Mouse (Mus musculus): ENCODE measurements around the gene Ispd. TPM values are rescaled to one million over a fixed set of nuclear protein-coding genes. Genes with fewer than 3 reads are reported as not detected.

The Ispd gene
- polyA plus RNA-seq, 1 experiment from 2014 or later: 13.9 TPM

DNA sequence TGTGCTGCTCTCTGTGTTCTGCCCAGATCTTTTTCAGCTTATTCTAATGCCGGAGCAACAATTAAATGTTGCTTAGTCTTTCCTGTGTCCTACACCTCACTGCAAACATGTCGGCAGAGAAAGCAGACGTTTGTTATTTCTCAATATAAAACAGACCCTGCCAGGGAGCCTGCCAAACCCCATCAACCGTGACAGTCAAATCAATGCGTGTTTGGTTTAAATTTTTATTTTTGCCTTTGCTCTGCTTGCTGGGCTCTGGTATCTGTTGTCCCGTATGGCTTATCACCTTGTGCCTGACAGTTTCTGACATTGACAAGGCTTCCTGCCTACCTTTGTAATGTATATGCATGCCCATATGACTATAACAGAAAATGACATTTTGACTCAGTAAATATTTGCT, 285.5 kb downstream of the Ispd start:
- Histone ChIP-seq H3K27me3 (replicated peaks; ENCODE audit: control insufficient read depth, insufficient read depth, low read length) (no peaks in the 10 kb centered on the region), H3K4me2 (ENCODE audit: low read length) (no peak overlapping the region), H3K36me3 (ENCODE audit: control insufficient read depth, insufficient read depth, low read length) (no peaks in the 10 kb centered on the region), H3K9ac (ENCODE audit: low read depth, low read length) (no peak overlapping the region), H3K9me3 (ENCODE audit: control insufficient read depth, low read length) (no peaks in the 10 kb centered on the region), H3K27ac (ENCODE audit: low read depth, low read length) (no peak overlapping the region), H3K4me3 (ENCODE audit: low read length) (no peak overlapping the region), H3K4me1 (ENCODE audit: control insufficient read depth, insufficient read depth, low read depth, low read length) (no peaks in the 10 kb centered on the region)
- WGBS: 21% methylated on average over 6 of the region's 6 CpGs
- ATAC-seq: peak; percentile 32; the same call in 1 of the 2 replicates

DNA sequence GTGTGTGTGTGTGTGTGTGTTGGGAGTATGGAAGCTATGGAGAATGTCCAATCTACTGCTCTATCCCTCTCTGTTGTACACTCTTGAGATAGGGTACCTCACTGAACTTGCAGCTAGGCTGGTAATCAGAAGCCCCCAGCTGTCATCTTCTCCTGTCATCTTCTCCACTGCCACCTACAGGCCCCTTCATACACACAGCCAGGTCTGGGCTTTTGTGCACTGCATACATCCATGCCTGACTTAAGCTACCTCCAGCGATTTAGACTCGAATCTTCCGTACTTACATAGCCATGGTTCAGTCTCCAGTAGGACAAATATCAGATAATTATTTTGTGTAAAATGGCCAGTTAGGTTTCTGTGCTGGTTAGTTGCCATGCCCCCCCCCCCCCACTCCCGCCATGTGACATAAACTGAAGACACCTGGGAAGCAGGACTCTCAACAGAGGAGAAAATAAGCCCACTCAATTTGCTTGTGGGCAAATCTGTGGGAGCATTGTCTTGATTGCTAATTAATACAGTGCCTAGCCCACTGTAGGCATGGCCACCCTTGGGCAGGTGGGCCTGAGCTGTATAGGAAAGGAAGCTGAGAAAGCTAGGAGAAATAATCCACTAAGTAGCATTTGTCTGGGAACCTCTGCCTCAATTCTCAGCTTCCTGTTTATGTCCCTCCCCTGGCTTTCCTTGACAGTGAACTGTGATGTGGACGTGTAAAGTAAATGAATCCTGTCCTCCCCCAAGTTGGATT, 289.1 kb downstream of the Ispd start:
- Histone ChIP-seq H3K4me3 (ENCODE audit: low read length) (no peak overlapping the region), H3K4me1 (ENCODE audit: control insufficient read depth, insufficient read depth, low read depth, low read length) (no peaks in the 10 kb centered on the region), H3K9me3 (ENCODE audit: control insufficient read depth, low read length) (no peaks in the 10 kb centered on the region), H3K9ac (ENCODE audit: low read depth, low read length) (no peak overlapping the region), H3K4me2 (ENCODE audit: low read length) (no peak overlapping the region), H3K27me3 (replicated peaks; ENCODE audit: control insufficient read depth, insufficient read depth, low read length) (no peaks in the 10 kb centered on the region), H3K27ac (ENCODE audit: low read depth, low read length) (no peak overlapping the region), H3K36me3 (ENCODE audit: control insufficient read depth, insufficient read depth, low read length) (no peaks in the 10 kb centered on the region)
- ATAC-seq: peak; percentile 64; the same call in 1 of the 2 replicates
- 83% methylated on average over 5 of the region's 5 CpGs for WGBS

DNA sequence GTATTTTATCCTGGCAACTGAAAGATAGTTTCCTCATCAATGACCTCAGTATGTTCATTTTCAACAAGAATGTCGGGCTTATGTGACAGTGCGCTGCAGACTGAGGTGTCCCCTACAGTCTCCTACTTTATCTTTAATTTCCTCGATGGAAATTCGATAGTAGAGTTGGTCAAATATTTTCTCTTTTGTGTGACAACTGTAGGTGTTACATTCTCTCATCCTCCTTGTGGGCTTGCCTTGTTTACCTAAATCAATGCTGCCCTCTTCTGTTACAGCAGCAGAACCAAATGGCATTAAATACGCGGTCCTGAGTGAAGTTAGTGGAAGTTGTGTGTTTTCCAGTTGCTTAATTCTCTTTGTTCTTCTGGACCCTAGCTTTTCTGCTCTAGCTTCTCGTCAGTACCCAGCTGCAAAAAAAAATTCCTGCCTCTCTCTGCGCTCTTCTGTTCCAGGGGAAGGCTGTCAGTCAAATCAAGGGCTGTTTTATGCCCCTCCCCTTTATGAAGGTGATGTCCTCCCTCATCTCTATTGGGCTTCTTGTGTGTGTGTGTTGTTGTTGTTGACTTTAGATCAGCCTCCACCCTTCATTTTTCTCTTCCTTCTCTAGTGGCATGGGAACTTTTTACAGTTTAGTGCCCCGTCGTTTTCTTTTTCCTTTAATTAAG, 289.8 kb downstream of the Ispd start:
- no peaks in the 10 kb centered on the region for H3K9me3 ChIP-seq (ENCODE audit: control insufficient read depth, low read length)
- H3K27me3 ChIP-seq (replicated peaks; ENCODE audit: control insufficient read depth, insufficient read depth, low read length): no peaks in the 10 kb centered on the region
- no peak overlapping the region for H3K4me2 ChIP-seq (ENCODE audit: low read length)
- WGBS: 38% methylated on average over 10 of the region's 10 CpGs
- H3K27ac ChIP-seq (ENCODE audit: low read depth, low read length): no peak overlapping the region
- H3K9ac ChIP-seq (ENCODE audit: low read depth, low read length): no peak overlapping the region
- no peak overlapping the region for H3K4me3 ChIP-seq (ENCODE audit: low read length)
- H3K36me3 ChIP-seq (ENCODE audit: control insufficient read depth, insufficient read depth, low read length): no peaks in the 10 kb centered on the region
- peak; percentile 83 for ATAC-seq
- no peaks in the 10 kb centered on the region for H3K4me1 ChIP-seq (ENCODE audit: control insufficient read depth, insufficient read depth, low read depth, low read length)

DNA sequence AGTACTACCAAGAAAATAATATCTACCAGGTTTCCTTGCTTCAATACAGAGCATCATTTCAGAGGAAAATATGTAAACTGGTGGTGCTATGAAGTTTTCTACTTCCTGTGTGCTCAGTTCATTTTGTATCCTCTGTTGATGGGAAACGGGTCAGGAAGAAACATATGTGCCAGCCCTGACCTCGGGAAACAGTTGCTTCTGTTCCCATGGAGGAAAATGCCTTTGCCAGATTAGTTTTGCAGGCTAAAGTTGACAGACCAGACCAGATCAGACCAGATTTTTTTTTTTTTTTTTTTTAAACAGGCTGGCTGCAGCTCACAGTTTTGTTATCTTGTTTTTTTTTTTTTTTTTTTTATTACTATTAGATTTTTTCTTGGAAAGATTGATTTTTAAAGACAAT, 293.2 kb downstream of the Ispd start:
- H3K27ac ChIP-seq (ENCODE audit: low read depth, low read length): no peak overlapping the region
- H3K9me3 ChIP-seq (ENCODE audit: control insufficient read depth, low read length): no peaks in the 10 kb centered on the region
- H3K4me3 ChIP-seq (ENCODE audit: low read length): no peak overlapping the region
- H3K27me3 ChIP-seq (replicated peaks; ENCODE audit: control insufficient read depth, insufficient read depth, low read length): no peaks in the 10 kb centered on the region
- WGBS: 60% methylated on average over 2 of the region's 2 CpGs
- ATAC-seq: no peak
- H3K9ac ChIP-seq (ENCODE audit: low read depth, low read length): no peak overlapping the region
- H3K4me1 ChIP-seq (ENCODE audit: control insufficient read depth, insufficient read depth, low read depth, low read length): no peaks in the 10 kb centered on the region
- no peak overlapping the region for H3K4me2 ChIP-seq (ENCODE audit: low read length)
- H3K36me3 ChIP-seq (ENCODE audit: control insufficient read depth, insufficient read depth, low read length): no peaks in the 10 kb centered on the region

DNA sequence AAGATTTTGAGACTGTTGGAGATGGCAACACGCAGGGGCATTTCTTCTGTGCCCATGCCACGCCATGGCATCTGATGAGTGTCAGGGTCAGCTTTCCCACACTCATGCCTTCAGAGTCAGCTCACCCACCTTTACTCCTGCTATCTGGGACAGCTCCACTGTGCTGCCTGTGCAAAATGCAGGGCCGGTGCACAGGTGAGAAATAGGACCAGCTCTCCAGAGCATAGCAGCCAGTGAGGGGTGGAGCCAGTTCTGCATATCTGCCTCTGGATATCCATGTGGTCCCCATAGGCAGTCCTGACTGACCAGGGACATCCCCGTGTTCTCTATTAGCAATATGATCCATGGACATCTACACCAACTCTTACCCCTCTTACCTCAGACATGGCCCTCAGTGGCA, 297.0 kb downstream of the Ispd start:
- WGBS: 87% methylated on average over 4 of the region's 4 CpGs
- H3K9ac ChIP-seq (ENCODE audit: low read depth, low read length): no peak overlapping the region
- no peak for ATAC-seq
- no peak overlapping the region for H3K4me2 ChIP-seq (ENCODE audit: low read length)
- no peak overlapping the region for H3K27ac ChIP-seq (ENCODE audit: low read depth, low read length)
- no peak overlapping the region for H3K4me3 ChIP-seq (ENCODE audit: low read length)
- no peaks in the 10 kb centered on the region for H3K36me3 ChIP-seq (ENCODE audit: control insufficient read depth, insufficient read depth, low read length)
- no peaks in the 10 kb centered on the region for H3K4me1 ChIP-seq (ENCODE audit: control insufficient read depth, insufficient read depth, low read depth, low read length)
- no peaks in the 10 kb centered on the region for H3K27me3 ChIP-seq (replicated peaks; ENCODE audit: control insufficient read depth, insufficient read depth, low read length)
- no peaks in the 10 kb centered on the region for H3K9me3 ChIP-seq (ENCODE audit: control insufficient read depth, low read length)

DNA sequence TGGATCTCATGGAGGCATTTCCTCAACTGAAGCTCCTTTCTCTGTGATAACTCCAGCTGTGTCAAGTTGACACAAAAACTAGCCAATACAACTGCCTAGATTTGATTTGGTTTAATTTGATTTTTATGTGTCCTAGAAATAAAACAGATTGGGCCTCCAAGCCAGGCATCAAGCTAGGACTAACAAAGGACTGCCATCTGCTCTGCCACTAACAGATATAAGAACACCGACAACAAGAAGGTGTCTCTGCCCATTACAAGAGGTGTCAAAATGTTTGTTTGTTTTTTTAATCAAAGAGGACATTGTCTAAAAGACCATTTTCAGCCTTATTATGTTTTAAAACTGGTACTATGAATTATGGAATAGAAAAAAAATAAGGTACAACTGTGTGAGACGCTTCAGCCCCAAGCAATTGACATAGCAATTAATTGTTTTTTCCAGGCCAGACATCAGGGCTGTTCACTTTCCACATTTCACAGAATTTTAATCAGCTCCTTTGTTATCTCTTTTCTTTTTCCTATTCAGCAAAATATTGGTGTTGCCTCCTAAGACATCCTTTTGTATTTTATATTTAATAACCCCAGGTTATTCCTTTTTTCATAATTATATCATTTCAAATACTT, 299.7 kb downstream of the Ispd start:
- H3K4me3 ChIP-seq (ENCODE audit: low read length): no peak overlapping the region
- H3K27ac ChIP-seq (ENCODE audit: low read depth, low read length): no peak overlapping the region
- no peaks in the 10 kb centered on the region for H3K4me1 ChIP-seq (ENCODE audit: control insufficient read depth, insufficient read depth, low read depth, low read length)
- no peak overlapping the region for H3K4me2 ChIP-seq (ENCODE audit: low read length)
- 47% methylated on average over 2 of the region's 2 CpGs for WGBS
- ATAC-seq: no peak
- H3K36me3 ChIP-seq (ENCODE audit: control insufficient read depth, insufficient read depth, low read length): no peaks in the 10 kb centered on the region
- H3K9ac ChIP-seq (ENCODE audit: low read depth, low read length): no peak overlapping the region
- no peaks in the 10 kb centered on the region for H3K27me3 ChIP-seq (replicated peaks; ENCODE audit: control insufficient read depth, insufficient read depth, low read length)
- no peaks in the 10 kb centered on the region for H3K9me3 ChIP-seq (ENCODE audit: control insufficient read depth, low read length)

DNA sequence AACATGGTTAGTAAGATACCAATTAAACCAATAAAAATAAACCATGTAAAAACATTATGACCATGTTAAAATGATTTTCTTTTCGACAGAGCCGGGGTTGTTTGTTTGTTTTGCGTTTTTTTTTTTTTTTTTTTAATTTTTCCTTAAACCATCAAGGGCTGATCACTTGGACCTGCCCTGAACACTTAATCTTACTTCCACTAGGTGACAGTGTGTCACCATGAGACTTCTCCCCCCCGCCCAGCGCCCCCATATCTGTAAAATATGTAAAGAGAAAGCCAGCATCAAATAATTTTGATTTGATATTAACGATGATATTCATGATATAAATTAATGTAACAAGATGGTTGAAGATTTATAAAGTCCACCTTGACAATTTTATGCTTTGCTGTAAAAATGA, 300.5 kb downstream of the Ispd start:
- H3K4me2 ChIP-seq (ENCODE audit: low read length): no peak overlapping the region
- WGBS: 84% methylated on average over 6 of the region's 6 CpGs
- H3K9me3 ChIP-seq (ENCODE audit: control insufficient read depth, low read length): no peaks in the 10 kb centered on the region
- H3K9ac ChIP-seq (ENCODE audit: low read depth, low read length): no peak overlapping the region
- H3K4me3 ChIP-seq (ENCODE audit: low read length): no peak overlapping the region
- H3K27ac ChIP-seq (ENCODE audit: low read depth, low read length): no peak overlapping the region
- no peaks in the 10 kb centered on the region for H3K4me1 ChIP-seq (ENCODE audit: control insufficient read depth, insufficient read depth, low read depth, low read length)
- no peak for ATAC-seq
- H3K36me3 ChIP-seq (ENCODE audit: control insufficient read depth, insufficient read depth, low read length): no peaks in the 10 kb centered on the region
- no peaks in the 10 kb centered on the region for H3K27me3 ChIP-seq (replicated peaks; ENCODE audit: control insufficient read depth, insufficient read depth, low read length)

DNA sequence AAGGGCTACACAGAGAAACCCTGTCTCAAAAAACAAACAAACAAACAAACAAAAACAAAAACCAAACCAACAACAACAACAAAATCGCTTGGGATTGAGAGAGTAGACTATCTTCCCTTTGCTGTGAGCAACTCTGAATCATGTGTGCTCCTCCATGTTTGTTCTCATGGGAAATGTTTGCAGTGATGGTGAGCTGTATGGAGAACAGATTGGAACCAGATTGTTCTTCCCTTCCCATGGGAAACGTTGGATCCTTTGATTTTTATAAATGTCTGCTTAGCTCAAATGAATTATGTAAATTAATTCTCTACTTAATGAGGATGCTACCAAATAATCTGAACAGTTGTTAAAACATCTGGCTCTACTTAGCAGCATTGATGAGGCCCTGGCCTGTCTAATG, 312.8 kb downstream of the Ispd start:
- no peak overlapping the region for H3K4me2 ChIP-seq (ENCODE audit: low read length)
- ATAC-seq: no peak
- no peak overlapping the region for H3K9ac ChIP-seq (ENCODE audit: low read depth, low read length)
- no peaks in the 10 kb centered on the region for H3K4me1 ChIP-seq (ENCODE audit: control insufficient read depth, insufficient read depth, low read depth, low read length)
- H3K4me3 ChIP-seq (ENCODE audit: low read length): no peak overlapping the region
- 66% methylated on average over 2 of the region's 2 CpGs for WGBS
- no peaks in the 10 kb centered on the region for H3K27me3 ChIP-seq (replicated peaks; ENCODE audit: control insufficient read depth, insufficient read depth, low read length)
- no peaks in the 10 kb centered on the region for H3K9me3 ChIP-seq (ENCODE audit: control insufficient read depth, low read length)
- no peaks in the 10 kb centered on the region for H3K36me3 ChIP-seq (ENCODE audit: control insufficient read depth, insufficient read depth, low read length)
- H3K27ac ChIP-seq (ENCODE audit: low read depth, low read length): no peak overlapping the region

DNA sequence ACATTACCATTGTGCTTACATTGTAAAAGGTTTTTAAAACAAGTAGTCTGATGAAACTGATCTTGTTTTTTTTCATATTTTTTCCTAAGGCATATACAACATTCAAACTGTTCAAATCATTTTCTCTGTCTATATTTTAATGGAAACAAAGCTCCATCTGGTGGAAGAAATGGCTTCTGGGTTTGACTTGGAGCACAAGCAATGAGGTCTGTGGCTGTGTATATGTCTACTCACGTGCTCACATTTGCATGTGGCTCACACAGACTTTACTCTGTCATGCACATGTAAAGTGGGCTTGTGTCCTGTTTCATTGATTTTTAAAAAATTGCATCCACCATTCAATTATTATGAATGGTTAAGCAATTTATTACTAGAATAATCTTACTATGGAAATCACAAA, 323.1 kb downstream of the Ispd start:
- Histone ChIP-seq H3K9ac (ENCODE audit: low read depth, low read length) (no peak overlapping the region), H3K27ac (ENCODE audit: low read depth, low read length) (no peak overlapping the region), H3K4me2 (ENCODE audit: low read length) (no peak overlapping the region), H3K9me3 (ENCODE audit: control insufficient read depth, low read length) (no peaks in the 10 kb centered on the region), H3K4me1 (ENCODE audit: control insufficient read depth, insufficient read depth, low read depth, low read length) (no peaks in the 10 kb centered on the region), H3K27me3 (replicated peaks; ENCODE audit: control insufficient read depth, insufficient read depth, low read length) (no peaks in the 10 kb centered on the region), H3K36me3 (ENCODE audit: control insufficient read depth, insufficient read depth, low read length) (no peaks in the 10 kb centered on the region), H3K4me3 (ENCODE audit: low read length) (no peak overlapping the region)
- no peak for ATAC-seq
- WGBS: 17% methylated on average over 1 of the region's 1 CpGs
